Mouse (Mus musculus): ENCODE data around the gene Atf7.

DNA sequence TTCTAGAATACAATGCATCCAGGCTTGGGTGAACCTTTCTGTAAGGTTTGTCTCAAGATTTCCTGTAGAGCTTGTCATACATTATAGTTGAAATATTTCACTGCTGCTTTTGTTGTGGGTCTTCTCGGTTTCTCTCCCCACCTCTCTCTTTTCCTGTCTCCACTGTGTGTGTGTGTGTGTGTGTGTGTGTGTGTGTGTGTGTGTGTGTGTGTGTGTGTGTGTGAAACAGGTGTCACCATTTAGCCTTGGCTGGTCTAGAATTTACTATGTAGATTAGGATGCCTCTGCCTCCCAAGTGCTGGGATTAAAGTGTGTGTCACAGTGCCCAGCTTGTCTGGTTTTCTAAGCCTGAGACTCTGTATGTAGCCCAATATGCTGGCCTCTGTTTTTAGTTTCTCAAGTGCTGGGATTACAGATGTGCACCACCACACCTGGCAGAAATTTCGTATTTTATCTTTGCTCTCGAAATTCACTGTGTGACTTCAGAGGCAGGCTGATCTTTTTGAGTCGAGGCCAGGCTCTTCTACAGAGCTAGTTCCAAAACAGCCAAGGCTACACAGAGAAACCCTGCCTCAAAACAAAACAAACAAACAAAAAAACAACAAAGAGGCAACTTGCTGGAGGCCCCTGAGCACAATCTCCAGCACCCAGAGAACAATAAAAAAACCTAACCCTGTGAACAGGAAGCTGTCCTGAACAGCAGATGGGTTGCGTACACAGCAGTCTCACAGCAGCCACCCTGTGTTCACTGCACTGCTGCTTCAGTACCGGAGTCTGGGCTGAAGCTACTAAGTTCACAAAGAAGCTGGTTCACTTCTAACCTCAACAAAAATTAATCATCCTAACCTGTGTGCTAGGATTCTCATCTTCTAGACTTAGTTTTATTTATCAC lies 98.9 kb downstream of the Atf7 start:
- TF ChIP-seq CTCF (conservative IDR thresholded peaks at IDR 0.05 in 1 of 2, IDR thresholded peaks at IDR 0.05 in 1 of 2; ENCODE audit: low read depth in 2 of 2, low read length in 2 of 2) (no peak), ZMIZ1 (IDR thresholded peaks at IDR 0.05; ENCODE audit: low read depth, low read length) (no peak), ZKSCAN1 (IDR thresholded peaks at IDR 0.05; ENCODE audit: borderline replicate concordance, low read depth, low read length) (no peak), POLR2A (IDR thresholded peaks at IDR 0.05; ENCODE audit: low read depth, low read length) (no peak), EP300 (IDR thresholded peaks at IDR 0.05; ENCODE audit: low read length) (no peak)

All from CH12.LX (cell line).